Mouse (Mus musculus) intestine, embryonic 14.5 days (tissue): Measurements from ENCODE around the gene Pwwp2b. TPM values are rescaled to one million over a fixed set of nuclear protein-coding genes. Genes with fewer than 3 reads are reported as not detected.
A peak's percentile ranks its signal among the peaks of the same experiment; 100 is the strongest.

Experiments used
- ATAC-seq: fragments of 200-750 bp; cut with Nextera tagmentation; replicated peaks from 2 replicates; pipeline ENCODE4 v1.8.0; 2017; ENCODE audit warnings: low read depth, moderate number of reproducible peaks, moderate TSS enrichment, moderate library complexity; ENCODE audit not compliant: low FRiP score, low TSS enrichment
- DNase-seq: peaks from one replicate; pipeline ENCODE4 v3.0.0-alpha.2; 2018; ENCODE audit warnings: low spot score
- H3K27ac ChIP-seq: fragments of 300-500 bp; sonication (generic); 2 replicates; pipeline ENCODE4 v1.5.1; 2014; ENCODE audit warnings: low read depth, mild to moderate bottlenecking, control low read depth
- H3K27me3 ChIP-seq: fragments of 300-500 bp; sonication (generic); replicated peaks from 2 replicates; pipeline ENCODE4 v1.6.1; 2014; ENCODE audit warnings: low read length, control low read depth; ENCODE audit not compliant: control insufficient read depth, insufficient read depth
- H3K36me3 ChIP-seq: fragments of 300-500 bp; sonication (generic); 2 replicates; pipeline ENCODE4 v1.6.1; 2014; ENCODE audit warnings: low read length, control low read depth; ENCODE audit not compliant: control insufficient read depth, insufficient read depth
- H3K4me1 ChIP-seq: fragments of 300-500 bp; sonication (generic); replicated peaks from 2 replicates; pipeline ENCODE4 v1.6.1; 2014; ENCODE audit warnings: low read length, control low read depth, mixed read lengths; ENCODE audit not compliant: control insufficient read depth, insufficient read depth
- H3K4me2 ChIP-seq: fragments of 300-500 bp; sonication (generic); 2 replicates; pipeline ENCODE4 v1.6.1; 2014; ENCODE audit warnings: low read length
- H3K4me3 ChIP-seq: fragments of 300-500 bp; sonication (generic); 2 replicates; pipeline ENCODE4 v1.5.1; 2014; ENCODE audit warnings: low read depth, low read length, control low read depth, mixed read lengths
- H3K9ac ChIP-seq: fragments of 300-500 bp; sonication (generic); 2 replicates; pipeline ENCODE4 v1.6.1; 2014; ENCODE audit warnings: mild to moderate bottlenecking, low read length
- H3K9me3 ChIP-seq: fragments of 300-500 bp; sonication (generic); 2 replicates; pipeline ENCODE4 v1.6.1; 2016; ENCODE audit warnings: low read length, control low read depth; ENCODE audit not compliant: control insufficient read depth
- WGBS: fragments of 180-500 bp; shearing (Covaris S2); extraction: QIAGEN DNeasy Blood & Tissue Kit; methylation state at CpG from one replicate; pipeline ENCODE4 v1.1.7; 2014; 5-methylcytosine and 5-hydroxymethylcytosine counted together
- polyA plus RNA-seq: library from polyadenylated mRNA; unstranded; fragments of >200 nt; fragmentation: Nextera tagmentation; extraction: Ambion mirVana; gene quantifications from 2 replicates; pipeline ENCODE4 v1.2.1, GENCODE M21; 2014

The Pwwp2b gene
- polyA plus RNA-seq, 1 experiment from 2014 or later = 17.3 TPM

DNA sequence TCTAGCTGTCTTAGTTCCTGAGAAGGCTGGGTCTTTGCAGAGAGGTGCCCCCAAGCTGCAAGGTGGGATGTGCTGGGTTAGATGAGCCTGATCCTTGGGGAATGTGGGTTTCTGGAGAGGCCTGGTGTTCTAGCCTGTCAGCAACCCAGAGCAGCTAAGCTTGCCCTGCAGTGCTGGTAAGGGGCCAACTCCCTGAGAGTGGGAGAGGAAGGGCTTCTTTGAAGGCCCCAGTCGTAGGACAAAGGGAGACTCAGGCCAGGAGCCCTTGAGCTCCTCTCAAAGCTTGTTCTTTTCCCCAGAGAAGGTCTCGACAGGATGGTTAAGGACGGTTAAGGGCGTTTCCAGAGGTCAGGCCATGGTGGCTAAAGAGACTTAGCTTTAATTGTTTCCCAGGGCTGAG is 16.1 kb downstream of the Pwwp2b start:
- no peak overlapping the region for H3K9ac ChIP-seq
- peaks cover 3% of the 10 kb centered on the region; the same call in 1 of the 2 replicates for H3K9me3 ChIP-seq
- DNase-seq (no peak), ATAC-seq (no peak)
- WGBS = 55% methylated on average over 4 of the region's 4 CpGs
- H3K27me3 ChIP-seq = no peaks in the 10 kb centered on the region
- no peak overlapping the region for H3K4me3 ChIP-seq
- H3K36me3 ChIP-seq = peaks cover 16% of the 10 kb centered on the region; the same call in 1 of the 2 replicates
- H3K27ac ChIP-seq = no peak overlapping the region
- no peak overlapping the region for H3K4me2 ChIP-seq
- H3K4me1 ChIP-seq = no peaks in the 10 kb centered on the region; the same call in 1 of the 2 replicates

DNA sequence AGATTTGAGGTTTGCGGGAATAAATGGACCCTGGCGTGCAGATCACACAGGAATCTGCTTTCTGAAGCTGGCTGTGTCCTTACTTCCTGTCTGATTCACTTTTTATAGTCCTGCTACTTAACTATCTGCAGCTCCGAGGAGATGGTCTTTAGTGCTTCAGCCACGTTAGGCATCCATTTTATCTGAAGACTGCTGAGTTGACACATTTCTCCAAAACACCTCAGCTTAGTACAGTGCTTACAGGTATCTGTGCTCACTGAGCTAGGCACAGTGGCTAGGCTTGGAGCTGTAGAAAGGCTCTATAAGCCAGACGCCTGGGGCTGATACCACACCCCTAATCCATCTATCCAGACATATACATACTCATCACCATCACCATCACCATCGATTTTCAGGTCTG is 17.4 kb downstream of the Pwwp2b start:
- Histone ChIP-seq H3K4me2 (no peak overlapping the region), H3K27me3 (no peaks in the 10 kb centered on the region), H3K27ac (no peak overlapping the region), H3K4me1 (no peaks in the 10 kb centered on the region; the same call in 1 of the 2 replicates), H3K36me3 (peaks cover 13% of the 10 kb centered on the region; the same call in 1 of the 2 replicates), H3K9ac (no peak overlapping the region), H3K9me3 (peaks cover 3% of the 10 kb centered on the region; the same call in 1 of the 2 replicates), H3K4me3 (no peak overlapping the region)
- WGBS = 54% methylated on average over 6 of the region's 6 CpGs
- DNase-seq = no peak
- no peak for ATAC-seq

DNA sequence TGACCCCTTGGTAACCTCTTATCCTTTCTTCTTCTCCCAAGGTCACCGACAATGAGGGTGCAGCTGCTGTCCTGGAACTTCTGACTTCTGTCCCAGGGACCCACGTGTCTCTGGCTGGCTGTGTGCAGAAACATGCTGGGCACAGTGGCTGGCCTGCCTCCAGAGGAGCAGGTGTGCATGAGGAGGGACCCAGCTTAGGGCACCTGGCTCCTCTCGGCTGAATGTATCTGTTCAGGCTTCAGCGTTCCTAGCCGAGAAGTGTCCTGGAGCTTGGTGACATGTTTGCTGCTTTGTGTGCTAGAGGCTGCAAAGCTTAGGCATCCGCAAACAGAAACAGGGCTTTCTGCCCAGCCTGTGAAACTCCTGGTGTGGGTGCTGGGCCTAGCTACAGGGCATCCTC is 18.1 kb downstream of the Pwwp2b start:
- WGBS = 81% methylated on average over 6 of the region's 6 CpGs
- Histone ChIP-seq H3K4me3 (no peak overlapping the region), H3K27ac (no peak overlapping the region)

DNA sequence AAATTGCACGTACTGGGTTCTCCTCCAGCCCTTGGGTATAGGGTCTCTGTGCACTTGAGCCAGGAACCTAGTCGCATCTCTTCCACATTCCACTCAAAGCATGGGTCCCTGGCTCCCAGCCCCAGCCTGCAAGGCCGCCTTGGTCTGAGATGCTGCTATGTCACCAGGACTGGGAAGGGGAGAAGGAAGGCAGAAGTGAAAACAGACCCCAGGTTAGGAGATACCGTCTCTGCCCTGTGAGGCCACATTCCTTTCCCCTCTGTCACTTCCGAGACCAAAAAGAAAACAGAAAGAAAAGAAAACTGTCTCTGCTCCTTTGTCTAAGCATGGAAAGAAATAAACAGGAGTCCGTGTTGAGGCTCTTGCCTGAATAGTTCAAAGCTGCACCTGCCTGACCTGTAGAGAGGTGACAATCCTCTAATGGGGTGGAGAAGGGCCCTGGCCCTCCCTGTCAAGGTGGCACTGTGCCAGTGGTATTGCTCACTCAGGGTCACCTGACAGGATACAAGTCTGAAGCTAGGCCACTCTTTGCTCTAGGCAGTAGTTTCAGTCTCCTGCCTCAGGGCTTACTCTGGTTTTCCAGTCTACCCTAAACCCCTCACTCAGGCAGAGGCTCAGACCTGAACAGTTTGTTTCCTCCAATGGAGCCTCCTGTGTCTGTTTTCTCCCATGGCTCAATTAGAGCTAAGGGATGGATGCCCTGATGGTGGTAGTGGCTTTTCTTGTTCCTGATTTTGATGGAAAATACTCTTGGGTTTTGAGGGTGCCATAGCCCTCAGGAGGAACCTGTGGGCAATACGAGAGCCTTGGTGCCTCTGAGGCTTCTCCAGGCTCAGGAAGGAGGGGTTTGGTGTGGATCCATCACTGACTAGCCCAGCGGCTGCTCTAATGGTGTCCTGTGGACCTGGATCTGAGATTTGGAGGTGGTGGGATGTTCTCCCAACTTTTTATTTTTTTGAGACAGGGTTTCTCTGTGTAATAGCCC is 18.9 kb downstream of the Pwwp2b start:
- DNase-seq = no peak
- Histone ChIP-seq H3K4me3 (no peak overlapping the region), H3K27ac (no peak overlapping the region), H3K9me3 (no peaks in the 10 kb centered on the region), H3K9ac (no peak overlapping the region), H3K27me3 (no peaks in the 10 kb centered on the region), H3K36me3 (peaks cover 13% of the 10 kb centered on the region; the same call in 1 of the 2 replicates), H3K4me1 (peaks cover 10% of the 10 kb centered on the region), H3K4me2 (no peak overlapping the region)
- 75% methylated on average over 8 of the region's 8 CpGs for WGBS
- ATAC-seq = no peak

More for the DNA sequence above, 18.1 kb downstream of the Pwwp2b start:
- Histone ChIP-seq H3K36me3 (peaks cover 13% of the 10 kb centered on the region; the same call in 1 of the 2 replicates), H3K9me3 (no peaks in the 10 kb centered on the region), H3K9ac (no peak overlapping the region), H3K4me2 (no peak overlapping the region), H3K27me3 (no peaks in the 10 kb centered on the region), H3K4me1 (peaks cover 2% of the 10 kb centered on the region)
- DNase-seq (no peak), ATAC-seq (no peak)

- Histone ChIP-seq H3K27ac (no peak overlapping the region), H3K27me3 (no peaks in the 10 kb centered on the region), H3K36me3 (peaks cover 13% of the 10 kb centered on the region; the same call in 1 of the 2 replicates), H3K4me2 (no peak overlapping the region), H3K4me3 (no peak overlapping the region), H3K9ac (no peak overlapping the region), H3K4me1 (peaks cover 28% of the 10 kb centered on the region), H3K9me3 (no peaks in the 10 kb centered on the region)
- ATAC-seq = no peak
- DNase-seq = no peak
- 75% methylated on average over 1 of the region's 1 CpGs for WGBS
Measured at GRCm38 (mm10) chr7:139270738-139271137, 22.5 kb downstream of the Pwwp2b start.

- no peaks in the 10 kb centered on the region for H3K9me3 ChIP-seq
- H3K9ac ChIP-seq = no peak overlapping the region
- H3K27me3 ChIP-seq = no peaks in the 10 kb centered on the region
- 63% methylated on average over 5 of the region's 5 CpGs for WGBS
- H3K4me1 ChIP-seq = peaks cover 28% of the 10 kb centered on the region
- H3K36me3 ChIP-seq = peaks cover 7% of the 10 kb centered on the region; the same call in 1 of the 2 replicates
- no peak for DNase-seq
- no peak for ATAC-seq
- peak overlapping the region; percentile 77 for H3K27ac ChIP-seq
- H3K4me3 ChIP-seq = no peak overlapping the region
- no peak overlapping the region for H3K4me2 ChIP-seq
Measured at GRCm38 (mm10) chr7:139271871-139272270, 23.6 kb downstream of the Pwwp2b start.

GRCm38 (mm10) chr7:139272639-139273396 is 24.5 kb downstream of the Pwwp2b start:
- 4% methylated on average over 1 of the region's 1 CpGs for WGBS
- peak overlapping the region; percentile 9; the same call in 1 of the 2 replicates for H3K4me2 ChIP-seq
- peaks cover 28% of the 10 kb centered on the region for H3K4me1 ChIP-seq
- H3K27me3 ChIP-seq = no peaks in the 10 kb centered on the region
- no peaks in the 10 kb centered on the region for H3K9me3 ChIP-seq
- DNase-seq = peak; percentile 84
- peak; percentile 62 for ATAC-seq
- peak overlapping the region; percentile 77 for H3K27ac ChIP-seq
- H3K9ac ChIP-seq = 0 out of 2 replicates have a peak overlapping the region, but pooled peaks have one; percentile 1
- H3K36me3 ChIP-seq = 0 out of 2 replicates have a peak, but pooled peaks cover 3% of the 10 kb centered on the region
- H3K4me3 ChIP-seq = no peak overlapping the region

- Histone ChIP-seq H3K4me2 (no peak overlapping the region), H3K27me3 (no peaks in the 10 kb centered on the region), H3K9ac (no peak overlapping the region), H3K4me3 (no peak overlapping the region), H3K4me1 (peaks cover 28% of the 10 kb centered on the region), H3K36me3 (0 out of 2 replicates have a peak, but pooled peaks cover under 1% of the 10 kb centered on the region), H3K9me3 (no peaks in the 10 kb centered on the region), H3K27ac (peak overlapping the region; percentile 77)
- WGBS = 12% methylated on average over 2 of the region's 2 CpGs
- DNase-seq (peak; percentile 66), ATAC-seq (peak; percentile 41)
Measured at GRCm38 (mm10) chr7:139273397-139273719, 25.1 kb downstream of the Pwwp2b start.
